Mouse (Mus musculus) layer of hippocampus, adult 11-12 months (tissue): Measurements from ENCODE around the gene Rem2.

Source experiments
- DNase-seq: peaks from one replicate; pipeline ENCODE4 v3.0.0; 2022; ENCODE audit warnings: low spot score

The Rem2 gene

GRCm38 (mm10) chr14:54475941-54476844, at the start of gene Rem2:
Rem2 (plus strand) TSS chr14:54476100.
- DNase-seq: peak; percentile 61

GRCm38 (mm10) chr14:54426689-54427398, 49.1 kb upstream of the Rem2 start, which contains the start of gene Mrpl52:
Mrpl52 (plus strand) TSS chr14:54426909.
- peak; percentile 93 for DNase-seq

GRCm38 (mm10) chr14:54427696-54428095, 48.2 kb upstream of the Rem2 start:
- no peak for DNase-seq

- DNase-seq: no peak
Observed at GRCm38 (mm10) chr14:54428421-54428820, 47.5 kb upstream of the Rem2 start.

GRCm38 (mm10) chr14:54429332-54430093, 46.4 kb upstream of the Rem2 start:
- DNase-seq: no peak

GRCm38 (mm10) chr14:54430406-54431145, 45.3 kb upstream of the Rem2 start:
- no peak for DNase-seq

GRCm38 (mm10) chr14:54431334-54432077, 44.4 kb upstream of the Rem2 start, which contains the start of gene Mmp14:
Mmp14 (plus strand) TSS chr14:54431612.
- no peak for DNase-seq

- DNase-seq: no peak
Observed at GRCm38 (mm10) chr14:54432078-54432836, 43.6 kb upstream of the Rem2 start.

- no peak for DNase-seq
Observed at GRCm38 (mm10) chr14:54432837-54433830, 42.8 kb upstream of the Rem2 start.

GRCm38 (mm10) chr14:54433941-54434531, 41.9 kb upstream of the Rem2 start:
- DNase-seq: no peak

- no peak for DNase-seq
Observed at GRCm38 (mm10) chr14:54435194-54435918, 40.5 kb upstream of the Rem2 start.

- DNase-seq: no peak
Observed at GRCm38 (mm10) chr14:54439155-54439554, 36.7 kb upstream of the Rem2 start.

- no peak for DNase-seq
Observed at GRCm38 (mm10) chr14:54439610-54440009, 36.3 kb upstream of the Rem2 start.

- DNase-seq: no peak
Observed at GRCm38 (mm10) chr14:54440538-54440937, 35.4 kb upstream of the Rem2 start.

GRCm38 (mm10) chr14:54441365-54441764, 34.5 kb upstream of the Rem2 start:
- no peak for DNase-seq

- no peak for DNase-seq
Observed at GRCm38 (mm10) chr14:54442548-54442947, 33.4 kb upstream of the Rem2 start.

GRCm38 (mm10) chr14:54443196-54443595, 32.7 kb upstream of the Rem2 start:
- DNase-seq: no peak
